Mouse (Mus musculus): ENCODE results near the gene Olfr1513. TPM values are rescaled to one million over a fixed set of nuclear protein-coding genes. Genes with fewer than 3 reads are reported as not detected.

The Olfr1513 gene
- polyA plus RNA-seq (2017; shearing (Covaris generic)): not detected

GRCm38 (mm10) chr14:52356308-52356707 lies at the start of gene Olfr1513:
TSS of gene Olfr1513 (minus strand) at chr14:52356408.

GRCm38 (mm10) chr14:52397279-52397678 lies 41.1 kb upstream of the Olfr1513 start, which contains the start of gene Olfr1511:
TSS of gene Olfr1511 (minus strand) at chr14:52397379.

GRCm38 (mm10) chr14:52379068-52379467 lies 22.9 kb upstream of the Olfr1513 start, which contains the start of gene Olfr1512:
TSS of gene Olfr1512 (minus strand) at chr14:52379168.

GRCm38 (mm10) chr14:52327910-52328812 lies 28.0 kb downstream of the Olfr1513 start, which contains the start of gene Sall2:
TSS of gene Sall2 (minus strand) at chr14:52328762.

GRCm38 (mm10) chr14:52304644-52305271 lies 51.5 kb downstream of the Olfr1513 start, which contains the start of gene Mettl3:
TSS of gene Mettl3 (minus strand) at chr14:52305128.

Other genes with a start within 250 kb of the Olfr1513 start
- gene Rpgrip1, start 245.7 kb downstream of the Olfr1513 start, polyA plus RNA-seq (2017; shearing (Covaris generic)): 4.6 TPM
- 20.1 TPM for gene Supt16, start 159.0 kb downstream of the Olfr1513 start, polyA plus RNA-seq (2017; shearing (Covaris generic))
- gene Chd8, start 98.6 kb downstream of the Olfr1513 start, polyA plus RNA-seq (2017; shearing (Covaris generic)): 36.3 TPM
- gene Tox4, start 77.3 kb downstream of the Olfr1513 start, polyA plus RNA-seq (2017; shearing (Covaris generic)): 89.2 TPM
- 19.7 TPM for gene Rab2b, start 76.9 kb downstream of the Olfr1513 start, polyA plus RNA-seq (2017; shearing (Covaris generic))
- gene Mettl3, start 51.3 kb downstream of the Olfr1513 start, polyA plus RNA-seq (2017; shearing (Covaris generic)): 71.0 TPM
- gene Sall2, start 27.6 kb downstream of the Olfr1513 start, polyA plus RNA-seq (2017; shearing (Covaris generic)): 4.3 TPM
- gene Olfr1512, start 22.8 kb upstream of the Olfr1513 start, polyA plus RNA-seq (2017; shearing (Covaris generic)): not detected
- gene Olfr1511, start 41.0 kb upstream of the Olfr1513 start, polyA plus RNA-seq (2017; shearing (Covaris generic)): not detected
- not detected for gene Olfr1510, start 58.0 kb upstream of the Olfr1513 start, polyA plus RNA-seq (2017; shearing (Covaris generic))
- gene Olfr1509, start 86.6 kb upstream of the Olfr1513 start, polyA plus RNA-seq (2017; shearing (Covaris generic)): not detected
- not detected for gene Olfr1508, start 111.1 kb upstream of the Olfr1513 start, polyA plus RNA-seq (2017; shearing (Covaris generic))
- not detected for gene Olfr1507, start 139.3 kb upstream of the Olfr1513 start, polyA plus RNA-seq (2017; shearing (Covaris generic))

Measured in CD4-positive, CD25-positive, alpha-beta regulatory T cell (primary cell).